Mouse (Mus musculus) erythroblast, embryonic 14.5 days (primary cell): ENCODE data around the gene Lep.

ENCODE experiments used
- GATA1 ChIP-seq: IDR thresholded peaks from 2 replicates; pipeline ENCODE4 v1.6.1; 2012; ENCODE audit warnings: low read length, inconsistent platforms, mixed read lengths
- TAL1 ChIP-seq: IDR thresholded peaks from 3 replicates; pipeline ENCODE4 v1.6.1; 2012; ENCODE audit warnings: low read length, inconsistent platforms, mixed read lengths

DNA sequence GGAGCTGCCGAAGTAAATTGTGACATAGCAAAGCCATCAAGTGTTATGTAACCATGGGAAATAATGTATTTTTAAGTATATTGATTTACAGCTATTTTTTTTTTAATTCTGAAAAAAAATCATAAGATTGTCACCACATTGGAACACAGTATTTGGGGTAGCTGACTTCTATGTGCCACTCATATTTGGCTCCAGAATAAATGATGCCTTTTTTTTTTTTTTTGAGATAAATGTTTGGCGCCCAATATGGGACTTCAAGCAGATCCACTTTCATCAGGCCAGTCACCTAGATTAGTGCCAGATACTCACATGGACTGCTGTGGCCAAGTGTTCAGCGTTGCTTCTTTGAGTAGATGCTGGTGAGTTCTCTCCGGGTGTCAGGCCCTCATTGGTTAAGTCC is 51.5 kb downstream of the Lep start:
- TF ChIP-seq GATA1 (no peak), TAL1 (no peak)
